Mouse (Mus musculus): Measurements from ENCODE around the gene Fhl1.

The Fhl1 gene

DNA sequence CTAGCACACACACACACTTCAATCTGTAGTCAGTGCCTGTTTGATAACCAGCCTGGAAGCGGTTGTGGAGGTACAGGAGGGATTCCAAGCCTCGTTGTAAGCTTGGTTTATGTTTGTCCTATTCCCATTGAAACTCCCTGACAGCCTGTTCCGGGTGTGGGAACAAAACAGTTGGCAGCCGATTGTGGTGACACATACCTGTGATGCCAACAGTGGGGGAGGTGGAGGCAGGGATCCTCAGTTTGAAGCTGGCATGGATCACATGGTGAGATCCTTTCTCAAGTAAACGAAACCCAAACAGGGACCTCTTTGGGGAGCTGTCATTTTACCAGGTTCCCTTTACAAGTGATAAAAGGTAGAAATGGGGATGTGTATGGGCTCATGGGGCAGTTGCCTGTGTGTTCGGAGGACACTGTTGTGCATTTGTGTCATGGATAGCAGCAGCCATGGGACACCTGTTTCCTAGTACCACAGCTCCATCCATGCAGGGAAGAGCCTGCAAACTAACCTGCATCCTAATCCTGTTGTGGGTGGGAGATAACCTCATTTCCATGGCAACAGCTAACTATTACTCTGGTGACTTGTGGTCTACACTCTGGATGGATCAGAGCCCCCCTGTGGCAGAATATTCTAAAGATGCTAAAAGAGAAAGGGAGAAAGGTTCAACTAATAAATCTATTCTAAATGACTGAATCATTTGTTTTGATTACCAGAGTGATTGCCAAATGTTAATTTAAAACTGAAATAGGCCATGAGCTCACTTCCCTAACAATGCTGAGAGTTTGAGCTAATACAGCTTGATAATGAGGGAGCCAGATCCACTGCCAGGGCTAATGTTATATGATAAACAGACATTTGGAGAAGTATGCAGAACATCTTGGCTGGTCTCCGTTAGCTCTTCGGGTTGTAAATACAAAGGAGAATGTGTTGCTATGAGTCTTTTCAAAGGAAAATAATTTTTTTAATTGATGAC is 22.0 kb downstream of the Fhl1 start:
- no peak for DNase-seq

DNA sequence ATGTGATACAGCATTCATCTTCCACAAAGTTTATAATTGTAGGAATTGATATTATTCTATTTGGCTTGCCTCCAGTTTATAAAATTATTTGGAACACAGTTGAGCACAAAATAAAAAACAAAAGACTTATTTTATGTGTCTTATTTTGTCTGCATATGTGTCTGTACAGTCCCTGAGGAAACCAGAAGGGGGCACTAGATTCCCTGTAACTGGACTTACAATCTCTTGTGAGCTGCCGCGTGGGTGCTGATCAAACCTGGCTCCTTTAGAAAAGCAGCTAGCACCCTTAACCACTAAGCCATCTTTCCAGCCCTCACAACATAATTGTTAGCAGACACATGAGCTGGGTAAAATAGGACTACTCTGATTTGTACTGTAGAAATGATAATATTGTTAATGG is 24.1 kb downstream of the Fhl1 start:
- DNase-seq: peak; percentile 47

DNA sequence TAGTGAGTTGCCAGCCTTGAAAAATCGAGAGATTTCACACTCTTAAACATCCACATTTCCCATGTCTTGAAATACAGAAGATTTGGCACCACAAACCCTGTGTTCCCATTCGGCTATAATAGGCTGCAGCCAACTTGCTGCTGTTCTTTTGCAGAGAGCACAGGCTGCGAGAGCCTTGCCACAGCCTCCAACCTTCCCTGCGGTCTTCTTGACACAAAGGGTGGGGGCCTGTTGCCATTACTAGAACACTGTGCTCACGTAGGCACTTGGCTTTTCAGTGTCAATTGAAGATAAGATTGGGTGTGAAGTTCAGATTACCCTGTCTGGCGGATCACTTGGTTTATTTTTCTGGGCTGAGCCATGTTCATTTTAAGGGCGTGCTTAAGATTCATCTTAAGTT is 24.8 kb downstream of the Fhl1 start:
- no peak for DNase-seq

DNA sequence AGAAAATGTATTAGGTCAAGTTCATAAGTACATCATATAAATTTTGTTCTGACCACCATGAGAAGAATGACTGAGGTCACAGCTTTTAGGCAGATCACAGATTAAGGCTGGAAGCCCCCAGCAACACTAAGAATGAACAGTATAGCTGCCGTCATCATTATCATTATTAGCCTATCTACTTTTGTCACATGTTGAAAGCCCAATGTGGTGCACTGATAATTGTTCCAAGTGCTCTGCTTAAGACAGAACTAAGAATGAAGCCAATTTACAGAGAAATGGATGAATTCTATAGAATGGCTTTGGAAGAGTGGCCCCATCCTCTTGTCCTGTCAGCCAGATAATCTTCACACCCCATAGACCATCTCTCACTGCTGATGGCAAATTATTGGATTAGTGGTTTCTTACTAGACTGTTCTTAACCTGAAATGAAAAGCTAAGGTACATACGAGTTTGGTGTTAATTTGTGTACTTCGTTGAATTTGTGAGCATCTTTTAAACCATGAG is 28.7 kb downstream of the Fhl1 start:
- no peak for DNase-seq

DNA sequence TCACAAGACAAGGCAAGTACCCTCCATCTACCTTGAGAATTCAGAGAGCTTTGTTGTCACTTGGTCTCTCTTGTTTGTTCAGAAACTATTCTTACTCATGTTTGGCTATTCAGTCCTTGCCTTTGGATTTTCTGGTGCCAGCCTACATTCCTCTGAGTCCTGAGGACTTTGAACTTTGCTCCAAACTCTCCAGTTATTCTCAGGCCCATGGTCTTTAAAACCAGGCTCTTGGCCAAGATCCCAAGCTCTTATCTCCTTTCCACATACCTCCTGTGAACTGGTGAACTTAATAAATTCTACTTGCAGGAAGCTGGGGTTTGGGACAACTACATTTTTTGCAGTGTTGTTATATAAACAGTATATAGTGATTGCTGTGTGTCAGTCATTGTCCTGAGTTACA is 38.3 kb downstream of the Fhl1 start:
- DNase-seq: peak; percentile 20

DNA sequence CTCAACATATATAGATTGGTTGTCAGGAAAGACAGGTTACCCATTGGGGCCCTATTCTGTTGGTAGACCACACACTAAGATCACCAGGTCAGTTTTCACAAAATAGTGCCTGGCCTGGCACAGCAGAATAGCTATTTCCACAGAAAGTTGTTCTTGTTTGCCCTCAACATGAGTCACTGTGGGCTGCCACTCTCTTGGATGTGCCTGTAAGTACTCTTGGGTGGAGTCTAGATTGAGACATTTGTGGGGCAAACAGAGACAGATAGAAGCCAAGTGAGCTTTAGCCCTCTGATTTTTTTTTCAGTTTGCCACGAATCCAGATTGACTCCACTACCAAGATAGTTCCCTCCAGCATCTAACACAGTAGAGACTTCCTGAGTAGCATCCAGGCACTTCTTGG is 40.2 kb downstream of the Fhl1 start:
- DNase-seq: no peak

DNA sequence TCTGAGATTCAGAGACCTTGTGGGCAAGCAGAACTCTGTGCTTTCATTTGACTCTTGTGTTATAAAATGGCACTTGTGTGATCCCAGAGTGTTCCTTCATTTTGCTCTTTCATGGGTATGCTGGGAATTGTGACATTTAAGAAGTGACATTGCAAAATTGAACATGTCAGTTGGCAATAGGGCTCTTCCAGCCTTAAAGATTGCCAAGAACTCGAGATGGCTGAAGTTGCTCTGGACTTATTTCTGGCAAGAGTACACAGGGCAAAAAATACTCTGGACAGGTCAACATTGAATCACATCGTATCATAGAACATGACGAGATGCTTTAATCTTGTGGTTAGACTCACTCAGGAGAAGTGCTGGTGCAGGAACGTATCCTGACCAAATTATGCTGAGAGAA is 41.7 kb downstream of the Fhl1 start:
- DNase-seq: no peak

DNA sequence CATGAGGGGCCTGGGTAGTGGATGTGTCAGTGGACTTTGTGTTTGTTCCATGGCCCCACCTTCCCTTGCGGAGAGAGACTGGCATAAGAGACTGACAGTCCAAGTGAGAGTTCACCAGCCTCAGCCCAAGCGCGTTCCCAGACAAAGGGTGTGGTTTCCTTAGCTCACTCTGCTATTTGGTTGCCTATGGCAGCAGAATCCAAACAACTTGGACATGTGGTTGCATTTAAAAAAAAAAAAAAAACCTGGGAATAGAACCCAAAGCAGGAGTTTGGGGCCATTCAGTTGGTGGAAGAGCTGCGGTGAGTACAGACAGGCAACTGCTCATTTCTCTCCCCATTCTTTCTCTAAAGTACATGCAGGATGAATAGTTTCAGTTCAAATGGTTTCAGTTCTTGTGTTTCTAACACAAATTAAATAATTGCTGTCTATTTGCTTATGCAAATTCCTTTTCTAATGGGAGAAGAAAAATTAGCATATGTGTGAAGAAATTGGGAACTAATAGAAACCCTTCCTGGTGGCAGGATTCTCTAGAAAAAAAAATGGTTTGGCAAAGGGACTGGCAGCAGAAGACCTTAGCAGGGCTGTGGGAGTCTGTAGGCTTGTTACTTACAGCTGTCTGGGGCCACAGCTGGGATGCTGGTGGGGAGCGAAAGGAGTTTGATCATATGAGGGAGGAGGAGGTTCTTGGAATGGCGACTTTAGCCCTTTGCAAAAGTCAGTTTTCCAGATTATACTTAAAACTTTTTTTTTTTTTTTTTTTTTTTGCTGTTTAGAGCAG is 54.9 kb downstream of the Fhl1 start:
- peak; percentile 27 for DNase-seq

DNA sequence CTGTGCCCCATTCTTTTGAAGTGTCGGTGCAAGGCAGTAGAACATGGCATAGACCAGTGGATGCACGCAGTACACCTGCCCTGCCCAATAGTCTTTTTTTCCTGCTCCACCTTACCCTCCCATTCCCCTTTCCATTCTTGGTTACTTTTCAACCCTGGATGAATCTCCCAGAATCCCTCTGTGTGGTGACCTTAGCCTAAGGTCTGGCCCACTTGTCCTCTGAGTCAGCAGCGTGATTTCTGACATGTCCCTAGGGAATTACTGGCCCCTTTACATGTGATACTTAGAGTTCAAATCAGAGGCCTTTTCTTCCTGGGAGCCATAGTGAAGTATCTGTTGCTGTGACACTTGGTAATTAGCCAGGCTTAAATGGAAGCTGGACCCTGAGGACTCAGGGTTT is 55.9 kb downstream of the Fhl1 start:
- DNase-seq: no peak

DNA sequence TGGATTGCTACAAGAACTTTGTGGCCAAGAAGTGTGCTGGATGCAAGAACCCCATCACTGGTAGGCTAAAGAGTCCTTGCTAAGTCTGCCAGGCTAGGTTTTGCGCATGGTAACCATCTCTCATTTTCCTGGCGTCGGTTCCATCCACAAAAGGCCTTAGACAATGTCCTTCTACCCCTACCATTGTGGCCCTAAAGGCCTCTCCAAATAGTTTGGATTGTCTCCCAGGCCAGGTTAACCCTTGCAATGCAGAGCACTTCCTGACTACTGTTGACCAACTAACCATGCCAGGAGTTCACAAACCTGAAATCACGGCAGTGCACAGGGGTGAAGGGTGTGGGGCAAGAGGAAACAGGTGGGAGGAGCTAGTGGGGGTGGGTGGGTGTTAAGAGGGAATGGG is 59.0 kb downstream of the Fhl1 start:
- DNase-seq: no peak

DNA sequence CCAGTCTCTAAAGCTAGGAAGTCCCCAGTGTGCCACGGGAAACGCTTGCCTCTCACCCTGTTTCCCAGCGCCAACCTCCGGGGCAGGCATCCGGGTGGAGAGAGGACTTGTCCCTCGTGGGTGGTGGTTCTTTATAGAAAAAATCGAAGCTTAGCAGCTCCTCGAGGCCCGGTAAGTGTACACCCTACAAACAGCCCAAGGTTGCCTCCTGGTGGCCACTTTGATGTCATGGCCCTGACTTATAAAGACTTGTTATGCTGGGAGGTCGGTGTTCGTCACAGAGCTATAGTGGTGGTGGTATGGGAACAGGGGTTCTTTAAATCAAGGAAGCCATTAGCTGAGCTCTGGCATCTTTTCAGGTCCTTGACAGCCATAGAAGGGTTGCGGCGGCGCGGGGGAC is 59.7 kb downstream of the Fhl1 start:
- DNase-seq: peak; percentile 76

DNA sequence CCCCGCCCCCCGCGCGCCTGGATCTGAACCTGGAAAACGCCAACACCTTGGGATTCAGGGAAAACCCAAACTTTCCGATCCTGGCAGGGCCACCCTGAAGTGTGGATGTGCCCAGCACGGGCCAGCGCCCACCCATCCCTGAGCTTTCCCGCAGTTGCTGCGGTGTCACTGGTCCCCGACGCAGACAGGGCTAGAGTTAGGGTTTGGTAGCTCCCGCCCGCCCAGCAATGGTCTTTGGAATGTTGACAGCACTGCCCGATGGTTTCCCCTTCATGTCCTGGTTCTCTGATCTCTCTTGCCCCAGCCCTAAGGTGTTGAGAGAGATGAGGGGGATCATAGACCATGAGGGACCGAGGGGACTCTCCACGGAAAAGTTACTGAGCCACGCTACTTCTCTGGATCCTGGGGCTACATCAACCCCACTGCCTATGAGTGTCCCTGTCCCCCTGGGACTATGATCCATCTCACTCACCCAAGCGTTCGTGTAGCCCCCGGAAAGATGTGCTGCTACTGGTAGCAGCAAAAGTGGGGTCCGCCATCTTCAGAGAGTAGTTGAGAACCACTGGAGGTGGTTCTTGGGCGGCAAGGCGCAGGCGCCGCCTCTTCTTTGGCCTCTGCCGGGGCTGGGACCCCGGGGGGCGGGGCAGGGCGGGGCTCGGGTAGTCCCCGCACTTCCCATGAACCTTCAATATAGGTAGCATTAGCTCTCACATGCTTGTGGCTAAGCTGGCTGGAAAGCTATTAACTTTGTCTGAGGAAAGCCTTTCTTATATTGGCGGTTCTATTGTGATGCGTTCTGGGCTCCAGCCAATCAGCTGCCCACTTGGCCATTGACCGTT is 90.4 kb downstream of the Fhl1 start, which contains the start of gene Map7d3:
Gene Map7d3 (minus strand): TSS at position 562 of the 839 bp plus-strand sequence.
- DNase-seq: peak; percentile 26

DNA sequence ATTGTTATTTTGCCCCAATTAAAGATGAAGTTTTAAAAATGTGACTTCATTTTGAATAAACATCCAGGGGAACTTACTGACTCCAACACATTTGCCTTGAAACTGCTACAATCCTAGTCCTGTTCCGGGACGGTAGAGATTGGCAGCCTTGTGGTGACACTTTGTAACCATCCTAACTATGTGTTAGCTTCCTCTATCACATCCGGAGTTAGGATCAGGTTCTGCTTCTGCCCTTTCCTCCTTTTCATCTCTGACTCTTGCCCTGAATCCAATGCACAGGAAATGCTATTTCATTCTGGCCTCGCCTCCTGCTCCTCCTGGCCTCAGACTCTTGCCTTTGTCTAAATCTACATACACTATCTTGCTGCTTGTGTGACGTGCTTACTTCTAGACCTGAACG is 95.9 kb downstream of the Fhl1 start:
- DNase-seq: no peak

DNA sequence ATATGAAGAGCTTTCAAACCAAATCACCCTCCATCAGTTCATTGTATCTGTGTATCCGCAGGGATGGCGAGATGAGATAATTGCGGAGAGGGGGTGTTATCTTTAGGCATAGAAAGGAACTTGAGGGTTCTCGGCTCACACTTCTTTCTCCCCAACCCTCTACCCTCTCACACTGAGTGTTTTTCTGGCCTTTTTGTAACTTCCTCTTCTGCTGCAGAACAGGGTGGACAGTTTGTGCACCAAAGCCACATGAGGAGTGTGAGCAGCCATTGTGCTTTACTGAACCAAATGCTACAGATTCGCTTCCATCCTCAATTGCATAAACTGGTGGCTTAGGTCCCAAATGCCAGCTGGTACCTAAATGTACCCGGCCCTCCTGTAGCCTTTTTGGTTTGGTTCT is 104.3 kb downstream of the Fhl1 start:
- DNase-seq: no peak

DNA sequence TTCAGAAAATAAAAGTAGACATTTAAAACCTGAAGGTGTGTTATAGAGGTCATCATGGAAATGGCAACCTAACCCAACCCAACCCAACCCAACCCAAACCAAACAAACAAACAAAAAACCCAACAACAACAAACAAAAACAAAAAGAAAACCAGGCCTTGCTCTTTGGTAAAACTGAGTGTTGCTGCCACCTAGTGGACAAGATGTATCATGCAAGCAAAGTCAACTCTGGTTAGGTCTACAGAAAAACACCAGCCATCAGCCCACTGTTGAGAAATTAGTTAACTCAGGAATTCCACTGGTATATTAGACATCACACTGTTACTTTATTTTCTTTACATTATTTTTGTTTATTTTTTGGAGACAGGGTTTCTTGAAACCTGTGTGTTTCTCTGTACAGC is 107.8 kb downstream of the Fhl1 start:
- DNase-seq: peak; percentile 35

DNA sequence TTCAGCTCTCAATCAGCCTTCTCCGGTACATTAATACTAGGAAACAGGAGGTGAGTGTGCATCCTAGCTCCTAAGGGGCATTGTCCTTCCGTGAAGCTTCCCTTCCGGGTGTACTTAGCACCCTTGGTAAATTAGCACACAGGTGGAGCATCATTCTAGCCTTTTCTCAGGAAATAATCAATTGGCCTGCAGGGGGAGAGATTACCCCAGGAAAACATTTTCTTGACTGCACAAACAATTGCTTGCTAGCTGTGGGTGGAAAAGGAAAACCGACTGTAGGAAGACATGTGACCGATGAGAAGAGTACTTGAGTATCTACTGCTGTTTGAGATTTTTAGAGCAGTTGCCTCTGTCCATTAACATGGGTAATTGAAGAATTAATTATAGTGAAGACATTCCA is 109.7 kb downstream of the Fhl1 start:
- peak; percentile 4 for DNase-seq

All from kidney, postnatal 10 days (tissue).